ENCODE assay signal across 13 mouse cellular contexts in the genomic region with DNA sequence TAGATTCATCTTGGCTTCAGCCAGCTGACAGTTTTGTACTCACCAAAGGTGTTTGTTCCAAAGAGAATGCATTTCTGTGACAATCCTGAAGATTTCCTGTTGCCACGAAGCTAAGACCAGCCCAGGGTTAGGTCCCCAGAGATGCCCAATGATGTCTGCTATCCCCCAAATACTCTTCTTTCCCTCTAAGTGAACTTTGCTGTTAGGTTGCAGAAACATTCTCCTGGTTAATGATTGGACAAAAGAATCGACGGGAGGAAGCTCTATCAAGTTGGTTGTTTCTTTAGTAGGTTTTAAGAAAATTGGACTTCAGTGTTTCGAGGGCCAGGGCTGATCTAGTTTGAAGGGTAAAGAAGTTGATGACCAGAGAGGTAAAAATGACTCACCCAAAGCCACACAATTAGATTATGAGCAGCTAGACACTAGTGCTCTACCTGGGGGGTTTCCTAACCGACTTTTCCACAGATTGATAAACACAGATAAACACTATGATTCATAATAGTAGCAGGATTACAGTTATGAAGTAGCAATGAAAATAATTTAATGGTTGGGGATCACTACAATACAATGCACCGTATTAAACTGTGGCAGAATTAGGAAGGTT. TPM values are rescaled to one million over a fixed set of nuclear protein-coding genes. Genes with fewer than 3 reads are reported as not detected.
DNase-seq lines count a peak whose midpoint lies in the region; ATAC-seq lines count a peak whose summit lies in the region.
"Had no signal": no experiment of that assay in that cellular context is flagged by ENCODE, and none has a peak within 500 bp of the region (broad histone marks: within the 10 kb centered on the region; RNA-seq: fewer than 3 reads in every experiment).

A gene (minus strand): TSS at position 160 of the 604 bp plus-strand sequence.

- ATAC-seq in frontal cortex, adult (ENCODE audit: low TSS enrichment) = 0 out of 2 replicates have a peak, but pooled peaks have one; percentile 31
- peak; percentile 10 for ATAC-seq in activated CD4-positive, CD25-positive, alpha-beta regulatory T cell, adult 4 months
- ATAC-seq: intestine, embryonic 16.5 days had no signal

- intact Hi-C loops in left cerebral cortex, postnatal 36 days (cut with DNase I) = no loop called here

- DNase-seq in frontal cortex, postnatal 14 days (ENCODE audit: low spot score in 2 of 2) = no peak
- DNase-seq in left cerebral cortex, adult 18-20 months (ENCODE audit: low spot score in 2 of 2) = no peak
- DNase-seq in left cerebral cortex, adult 9 months (ENCODE audit: low spot score in 2 of 2) = no peak
- no peak for DNase-seq in left cerebral cortex, postnatal 36 days (ENCODE audit: low spot score in 2 of 2)
- DNase-seq in ovary, adult 18-20 months (ENCODE audit: low spot score) = no peak
- DNase-seq in spleen, adult 18-20 months = no peak
- DNase-seq: adrenal gland, postnatal 25 days; kidney, postnatal 4 days; lung, postnatal 14 days; right cerebral cortex, adult 18-20 months had no signal

RNA-seq across cellular contexts. Expression of the gene that starts here (rescaled TPM):
- total RNA-seq in left cerebral cortex, adult 18-20 months (2021) = 10 to 100 TPM; 27.7 to 30.2 TPM
- not detected for polyA plus RNA-seq in activated CD4-positive, CD25-positive, alpha-beta regulatory T cell, adult 4 months (2017; shearing (Covaris generic))
- total RNA-seq in left cerebral cortex, postnatal 36 days (2021) = 10 to 100 TPM; 28.4 to 40.4 TPM

Comparison
In these comparisons a context has a peak if more than half of its experiments do, and no peak if none do; other contexts are left out.
1. Peak in ATAC-seq in activated CD4-positive, CD25-positive, alpha-beta regulatory T cell, adult 4 months; RNA of the gene not detected or under 1 TPM.